Mouse (Mus musculus) large intestine, adult 2 months (tissue): ENCODE measurements around the gene Tox2. TPM values are rescaled to one million over a fixed set of nuclear protein-coding genes. Genes with fewer than 3 reads are reported as not detected.

Source experiments
- DNase-seq: peaks from one replicate; pipeline ENCODE4 v3.0.0-alpha.2; 2012; ENCODE audit warnings: low read depth, low spot score
- WGBS: fragments of 180-500 bp; shearing (Covaris S2); methylation state at CpG from one replicate; pipeline ENCODE4 v1.1.7; 2018; 5-methylcytosine and 5-hydroxymethylcytosine counted together
- polyA plus RNA-seq: library from polyadenylated mRNA; depleted of rRNA; stranded (reverse); fragments of >200 nt; gene quantifications from 2 replicates; pipeline ENCODE4 v1.2.3, GENCODE M21; 2012; rRNA removed

Tox2 gene
- polyA plus RNA-seq, 1 experiment = 3.4 TPM

DNA sequence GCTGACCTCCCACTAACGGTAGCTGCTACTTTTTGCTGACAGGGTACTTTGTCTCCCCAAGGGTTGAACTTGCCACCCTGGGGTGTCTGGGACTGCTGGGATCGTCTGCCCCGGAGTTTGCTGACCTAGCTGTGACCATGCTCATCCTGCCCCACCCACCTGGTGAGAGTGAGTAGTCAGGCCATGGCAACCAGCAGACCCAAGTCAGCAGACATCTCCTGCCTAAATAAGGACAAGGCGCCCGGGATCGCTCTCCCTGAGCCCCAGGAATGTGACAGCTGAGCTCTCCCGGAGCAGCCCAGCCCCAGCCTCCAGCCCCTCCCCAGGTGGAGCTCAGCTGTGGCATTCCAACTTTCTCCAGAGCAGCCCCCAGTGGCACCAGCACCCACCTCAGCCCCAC lies 150.8 kb downstream of the Tox2 start:
- DNase-seq = no peak
- 2% methylated on average over 7 of the region's 7 CpGs for WGBS

DNA sequence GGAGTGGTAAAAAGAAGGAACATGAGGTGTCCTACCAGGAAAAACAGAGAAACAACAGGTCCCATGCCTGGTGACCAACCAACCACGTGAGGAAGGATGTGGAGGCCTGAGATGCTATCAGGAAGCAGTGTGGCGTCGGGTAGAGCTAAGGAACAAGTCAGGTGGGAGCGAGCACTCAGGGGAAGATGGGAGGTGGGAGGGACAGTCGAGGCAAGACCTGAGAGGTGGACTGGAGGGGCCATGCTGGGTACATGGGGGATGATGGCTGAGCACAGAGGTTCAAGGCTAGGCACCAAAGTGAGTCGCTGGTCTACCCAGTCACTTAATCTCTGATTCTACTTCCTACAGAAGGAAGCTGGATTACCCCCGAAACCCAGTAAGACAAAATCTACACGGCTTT lies 152.7 kb downstream of the Tox2 start:
- WGBS = 66% methylated on average over 8 of the region's 8 CpGs
- DNase-seq = no peak

DNA sequence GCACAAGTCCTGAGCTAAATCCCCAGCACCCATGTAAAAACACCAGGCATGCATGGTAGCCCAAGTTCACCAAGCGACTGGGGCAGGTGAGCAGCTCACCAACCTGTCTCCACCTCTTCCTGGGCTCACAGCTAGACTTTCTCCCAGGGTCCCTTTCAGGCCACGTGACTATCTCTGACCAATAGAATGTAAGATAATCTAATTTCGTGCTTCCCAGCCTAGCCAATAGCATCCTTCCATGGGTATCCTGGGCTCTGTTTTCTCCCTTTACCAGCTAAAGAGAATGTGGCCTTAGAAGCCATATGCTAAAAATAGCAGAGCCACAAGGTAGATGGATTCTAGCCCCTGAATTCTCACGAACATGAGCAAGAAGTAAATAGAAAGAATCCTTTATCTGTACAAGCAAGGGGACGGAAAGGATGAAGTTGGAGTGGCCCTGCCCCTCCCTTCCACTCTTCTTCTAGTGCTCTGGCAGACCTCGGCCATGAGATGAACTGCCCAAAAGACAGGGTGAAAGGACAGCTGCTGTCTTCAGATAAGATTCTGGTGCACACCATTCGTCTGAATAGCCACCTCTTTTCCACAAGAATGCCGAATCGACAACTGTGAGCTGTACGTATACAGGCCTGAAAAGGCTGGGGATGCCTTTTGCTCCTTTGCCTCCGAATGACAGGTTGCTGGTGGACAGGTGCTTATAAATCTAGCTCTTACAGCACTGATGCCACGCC lies 153.4 kb downstream of the Tox2 start:
- 67% methylated on average over 12 of the region's 12 CpGs for WGBS

DNA sequence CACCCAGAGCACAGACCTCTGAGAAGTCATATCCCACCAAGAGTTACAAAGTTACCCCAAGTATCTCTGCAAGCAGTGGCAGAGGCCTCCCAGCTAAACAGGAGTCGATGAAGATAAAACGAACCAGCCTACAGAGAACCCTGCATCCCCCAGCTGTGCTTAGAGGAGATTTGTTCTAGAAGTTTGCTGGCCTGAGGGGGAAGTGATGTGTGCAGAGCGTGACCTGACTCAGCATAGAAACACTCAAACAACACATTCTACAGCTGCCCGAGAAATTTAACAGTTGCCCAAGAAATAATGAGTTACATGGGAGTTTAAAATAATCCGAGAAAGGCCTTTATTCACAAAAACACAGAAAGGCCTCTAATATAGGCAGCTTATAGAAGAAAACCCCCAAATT lies 155.7 kb downstream of the Tox2 start:
- WGBS = 62% methylated on average over 5 of the region's 5 CpGs

More for the DNA sequence above, 153.4 kb downstream of the Tox2 start:
- DNase-seq = no peak

GRCm38 (mm10) chr2:163359253-163359652 lies 156.3 kb downstream of the Tox2 start:
- WGBS = 46% methylated on average over 2 of the region's 2 CpGs
- DNase-seq = no peak

More for the DNA sequence above, 155.7 kb downstream of the Tox2 start:
- DNase-seq = no peak

DNA sequence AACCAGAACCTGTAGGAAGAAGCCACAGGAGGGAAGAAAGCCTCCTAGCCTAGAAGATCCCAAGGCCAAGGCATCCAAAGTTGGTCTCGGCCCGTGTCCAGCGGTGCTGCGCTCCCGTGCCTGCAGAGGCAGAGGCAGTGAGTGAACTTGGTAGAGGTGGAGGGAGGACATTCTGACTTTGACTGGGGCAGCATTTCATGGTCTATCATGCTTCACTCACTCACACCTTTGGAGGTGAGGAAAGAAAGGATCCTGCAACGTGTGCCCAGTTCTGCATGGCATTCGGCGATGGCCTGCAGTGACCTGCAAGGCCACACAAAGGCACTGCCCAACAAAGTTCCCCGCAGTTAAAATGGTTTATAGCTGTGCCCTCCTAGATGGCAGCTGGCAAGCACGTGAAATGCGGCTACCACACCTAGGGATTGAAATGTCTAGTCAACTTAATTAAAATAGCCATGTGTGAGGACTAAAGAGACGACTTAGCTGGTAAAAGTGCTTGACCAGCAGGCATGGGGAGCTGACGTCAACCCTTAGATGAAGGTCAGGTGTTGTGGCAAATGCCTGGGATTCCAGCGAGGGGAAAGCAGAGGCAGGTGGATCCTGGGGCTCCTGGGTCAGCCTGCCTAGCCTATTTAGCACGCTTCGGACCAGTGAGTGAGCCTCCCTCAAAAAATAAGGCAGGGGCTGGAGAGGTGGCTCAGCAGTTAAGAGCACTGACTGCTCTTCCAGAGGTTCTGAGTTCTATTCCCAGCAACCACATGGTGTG lies 158.1 kb downstream of the Tox2 start:
- 65% methylated on average over 16 of the region's 16 CpGs for WGBS

DNA sequence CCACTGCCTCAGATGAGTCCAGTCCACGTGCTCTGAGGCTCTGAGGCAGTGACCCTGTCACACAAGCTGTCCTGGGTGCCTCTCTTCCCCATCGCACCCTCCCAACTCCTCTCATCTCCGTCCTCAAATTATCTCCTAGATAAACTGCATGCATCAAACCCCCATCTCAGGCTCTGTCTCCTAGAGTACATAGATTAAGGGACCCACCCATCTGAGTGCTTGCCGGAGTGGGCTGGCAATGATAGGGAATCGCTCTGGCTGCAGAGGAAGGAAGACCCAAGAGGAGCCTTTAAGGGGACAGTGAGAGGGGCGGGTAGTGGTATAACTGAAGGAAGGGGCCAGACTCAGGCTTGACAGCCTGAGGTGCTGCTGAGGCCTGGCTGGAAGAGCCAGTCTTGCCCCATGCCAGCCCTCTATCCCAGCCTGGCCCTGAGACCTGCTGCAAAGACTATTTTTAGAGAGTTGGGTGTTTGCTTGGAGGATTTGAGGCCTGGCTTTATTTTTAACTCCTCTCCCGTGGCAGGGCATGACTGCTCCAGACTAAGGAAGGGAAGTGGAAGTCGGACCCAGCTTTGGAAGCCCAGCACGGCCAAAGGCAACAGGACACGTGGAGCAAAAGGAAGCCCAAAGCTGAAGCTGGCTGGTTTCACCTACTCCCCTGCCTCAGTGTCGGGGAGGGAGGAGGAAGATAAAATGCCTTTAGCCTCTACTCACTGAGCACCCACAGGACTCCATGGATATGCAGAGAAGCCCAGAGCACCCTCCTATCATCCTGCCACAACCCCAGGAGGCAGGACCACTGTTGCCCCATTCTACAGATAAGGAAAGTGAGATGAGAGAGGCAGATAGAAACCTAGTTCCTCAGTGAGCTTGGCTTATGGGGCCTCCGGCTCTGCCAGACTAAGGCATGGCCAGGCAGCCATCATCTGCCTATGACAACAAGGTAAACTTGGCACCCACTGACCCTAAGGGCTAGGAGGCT lies 160.3 kb downstream of the Tox2 start:
- no peak for DNase-seq
- WGBS = 61% methylated on average over 12 of the region's 12 CpGs

More for the DNA sequence above, 158.1 kb downstream of the Tox2 start:
- DNase-seq = no peak

GRCm38 (mm10) chr2:163364785-163365541 lies 162.0 kb downstream of the Tox2 start:
- WGBS = 59% methylated on average over 18 of the region's 18 CpGs

DNA sequence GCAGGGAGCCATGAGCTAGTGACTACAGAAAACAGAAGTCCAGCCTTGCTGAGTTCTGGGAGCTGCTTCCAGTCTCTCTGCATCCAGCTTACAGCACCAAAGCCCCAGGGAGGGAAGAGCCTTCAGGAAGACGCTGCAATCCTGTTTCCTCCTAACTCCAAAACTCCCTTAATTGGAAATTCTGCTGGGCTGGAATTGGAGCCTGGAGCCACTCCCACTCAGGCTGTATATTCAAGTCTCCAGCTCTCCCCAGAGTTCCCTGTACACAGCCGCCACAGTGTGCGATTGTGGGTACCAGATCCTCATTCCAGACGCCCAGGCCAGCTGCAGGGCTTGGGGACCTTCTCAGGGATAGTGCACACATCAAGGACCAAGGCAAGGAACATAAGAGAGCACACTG lies 167.2 kb downstream of the Tox2 start:
- no peak for DNase-seq
- 28% methylated on average over 4 of the region's 4 CpGs for WGBS

More at GRCm38 (mm10) chr2:163364785-163365541, 162.0 kb downstream of the Tox2 start:
- DNase-seq = no peak

- no peak for DNase-seq
- WGBS = 86% methylated on average over 1 of the region's 1 CpGs
Measured at GRCm38 (mm10) chr2:163372627-163373026, 169.7 kb downstream of the Tox2 start.

Other genes with a start within 250 kb of the Tox2 start
- 13.6 and 15.6 TPM in 2 replicates for gene Sgk2, start 215.8 kb upstream of the Tox2 start, polyA plus RNA-seq
- gene Ift52, start 185.8 kb upstream of the Tox2 start, polyA plus RNA-seq = 18.7 and 19.5 TPM in 2 replicates
- 10.5 and 13.0 TPM in 2 replicates for gene Mybl2, start 148.4 kb upstream of the Tox2 start, polyA plus RNA-seq
- gene Gtsf1l, start 115.3 kb upstream of the Tox2 start, polyA plus RNA-seq = not detected in 2 replicates
- gene Jph2, start 194.9 kb downstream of the Tox2 start, polyA plus RNA-seq = 17.8 and 18.1 TPM in 2 replicates
- 19.8 and 22.8 TPM in 2 replicates for gene Oser1, start 221.6 kb downstream of the Tox2 start, polyA plus RNA-seq
- 0.86 and 1.9 TPM in 2 replicates for gene Gdap1l1, start 235.4 kb downstream of the Tox2 start, polyA plus RNA-seq